Mouse (Mus musculus) kidney, adult 2 months (tissue): ENCODE data around the gene Rbm5. TPM values are rescaled to one million over a fixed set of nuclear protein-coding genes. Genes with fewer than 3 reads are reported as not detected.

Source experiments
- DNase-seq: peaks from one replicate; pipeline ENCODE4 v3.0.0; 2021
- H3K27ac ChIP-seq: fragments of 200-500 bp; 2 replicates; pipeline ENCODE4 v1.5.1; 2012; ENCODE audit warnings: low read depth, low read length, control low read depth, inconsistent platforms; ENCODE audit not compliant: insufficient read depth
- H3K27me3 ChIP-seq: fragments of 200-500 bp; replicated peaks from 2 replicates; pipeline ENCODE4 v1.6.1; 2012; ENCODE audit warnings: mild to moderate bottlenecking, moderate library complexity, low read length, inconsistent platforms; ENCODE audit not compliant: control insufficient read depth, insufficient read depth
- H3K36me3 ChIP-seq: fragments of 200-500 bp; 2 replicates; pipeline ENCODE4 v1.6.1; 2012; ENCODE audit warnings: mild to moderate bottlenecking, moderate library complexity, low read length, inconsistent platforms; ENCODE audit not compliant: control insufficient read depth, insufficient read depth
- H3K4me1 ChIP-seq: fragments of 200-500 bp; 2 replicates; pipeline ENCODE4 v1.6.1; 2011; ENCODE audit warnings: low read length; ENCODE audit not compliant: control insufficient read depth, insufficient read depth
- H3K4me3 ChIP-seq: fragments of 200-500 bp; 2 replicates; pipeline ENCODE4 v1.5.1; 2011; ENCODE audit warnings: mild to moderate bottlenecking, low read depth, low read length, control low read depth; ENCODE audit not compliant: insufficient read depth
- CTCF ChIP-seq: fragments of 200-500 bp; conservative IDR thresholded peaks from 2 replicates; pipeline ENCODE4 v1.5.1; 2011; ENCODE audit warnings: low read depth, mild to moderate bottlenecking, control low read depth, low read length, moderate library complexity, mixed read lengths; ENCODE audit not compliant: insufficient read depth, insufficient read length
- POLR2A ChIP-seq: fragments of 200-500 bp; IDR thresholded peaks from one replicate; pipeline ENCODE4 v1.6.1; 2011; ENCODE audit warnings: low read depth, low read length, control low read depth
- WGBS: fragments of 180-500 bp; shearing (Covaris S2); methylation state at CpG from one replicate; pipeline ENCODE4 v1.1.7; 2018; 5-methylcytosine and 5-hydroxymethylcytosine counted together
- polyA plus RNA-seq: library from polyadenylated mRNA; depleted of rRNA; stranded (reverse); fragments of >200 nt; gene quantifications from 2 replicates; pipeline ENCODE4 v1.2.3, GENCODE M21; 2012

Gene Rbm5
- polyA plus RNA-seq, 1 experiment: 43.8 TPM

DNA sequence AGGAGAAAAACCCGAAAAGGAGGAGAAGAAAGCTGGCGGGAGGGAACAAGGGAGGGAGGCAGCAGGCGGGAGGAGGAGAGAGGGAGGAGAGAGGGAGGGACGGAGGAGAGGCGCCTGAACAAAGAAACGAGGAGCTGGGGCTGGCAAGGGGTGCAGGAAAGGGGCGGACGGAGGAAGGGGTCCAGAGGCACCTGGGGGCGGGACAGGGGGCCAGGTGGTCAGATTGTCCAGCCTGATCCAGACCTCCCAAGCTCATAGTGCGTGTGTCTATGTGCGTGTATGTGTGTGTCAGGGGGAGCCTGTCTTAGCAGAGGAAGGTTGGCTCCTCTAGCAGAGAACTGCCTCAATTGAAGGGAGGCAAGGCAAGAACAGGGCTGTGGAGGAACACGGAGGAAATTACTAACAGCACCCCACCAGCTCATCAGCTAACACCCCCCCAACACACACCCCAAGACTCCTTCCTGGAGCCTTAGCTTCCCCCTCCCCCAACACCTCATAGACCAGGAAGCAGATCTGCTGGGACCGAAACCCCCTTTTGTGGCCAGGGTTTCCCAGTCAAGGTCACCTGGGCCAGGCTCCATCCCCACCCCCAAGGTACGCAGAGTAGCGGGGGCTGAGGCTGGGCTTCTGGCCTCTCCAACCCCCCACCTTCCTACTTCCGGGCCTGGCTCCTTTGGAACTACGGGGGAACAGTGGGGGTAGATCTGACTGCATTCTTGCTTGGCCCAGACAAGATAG, 62.9 kb downstream of the Rbm5 start:
- Histone ChIP-seq H3K4me3 (peak overlapping the region; percentile 78), H3K36me3 (no peaks in the 10 kb centered on the region), H3K27me3 (no peaks in the 10 kb centered on the region), H3K4me1 (no peaks in the 10 kb centered on the region), H3K27ac (no peak overlapping the region)
- 21% methylated on average over 17 of the region's 17 CpGs for WGBS
- no peak for TF ChIP-seq POLR2A
- TF ChIP-seq CTCF: no peak
- no peak for DNase-seq

DNA sequence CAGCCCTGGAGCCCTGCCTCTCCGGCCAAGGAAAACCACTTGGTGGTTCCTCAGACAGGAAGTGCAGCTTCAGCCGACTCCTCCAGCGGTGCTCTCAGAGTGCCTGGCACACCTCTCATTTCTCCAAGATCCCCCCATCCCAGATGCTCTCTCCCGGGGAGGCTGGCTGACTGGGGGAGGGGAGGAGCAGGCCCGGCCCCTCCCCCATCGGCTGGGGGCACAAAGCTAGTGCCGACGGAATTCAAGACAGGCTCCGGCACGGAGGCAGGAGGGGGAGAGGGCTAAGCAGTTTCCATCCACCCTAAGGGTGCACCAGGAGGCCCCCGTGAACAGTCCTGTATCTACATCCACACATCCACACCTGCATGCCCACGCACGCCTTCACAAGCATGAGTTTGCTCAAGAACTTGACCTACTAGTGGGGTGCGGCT, 64.0 kb downstream of the Rbm5 start:
- Histone ChIP-seq H3K4me3 (peak overlapping the region; percentile 4; the same call in 1 of the 2 replicates), H3K27me3 (no peaks in the 10 kb centered on the region), H3K4me1 (no peaks in the 10 kb centered on the region), H3K27ac (no peak overlapping the region), H3K36me3 (no peaks in the 10 kb centered on the region)
- TF ChIP-seq POLR2A: no peak
- TF ChIP-seq CTCF: no peak
- WGBS: 31% methylated on average over 14 of the region's 14 CpGs
- no peak for DNase-seq

DNA sequence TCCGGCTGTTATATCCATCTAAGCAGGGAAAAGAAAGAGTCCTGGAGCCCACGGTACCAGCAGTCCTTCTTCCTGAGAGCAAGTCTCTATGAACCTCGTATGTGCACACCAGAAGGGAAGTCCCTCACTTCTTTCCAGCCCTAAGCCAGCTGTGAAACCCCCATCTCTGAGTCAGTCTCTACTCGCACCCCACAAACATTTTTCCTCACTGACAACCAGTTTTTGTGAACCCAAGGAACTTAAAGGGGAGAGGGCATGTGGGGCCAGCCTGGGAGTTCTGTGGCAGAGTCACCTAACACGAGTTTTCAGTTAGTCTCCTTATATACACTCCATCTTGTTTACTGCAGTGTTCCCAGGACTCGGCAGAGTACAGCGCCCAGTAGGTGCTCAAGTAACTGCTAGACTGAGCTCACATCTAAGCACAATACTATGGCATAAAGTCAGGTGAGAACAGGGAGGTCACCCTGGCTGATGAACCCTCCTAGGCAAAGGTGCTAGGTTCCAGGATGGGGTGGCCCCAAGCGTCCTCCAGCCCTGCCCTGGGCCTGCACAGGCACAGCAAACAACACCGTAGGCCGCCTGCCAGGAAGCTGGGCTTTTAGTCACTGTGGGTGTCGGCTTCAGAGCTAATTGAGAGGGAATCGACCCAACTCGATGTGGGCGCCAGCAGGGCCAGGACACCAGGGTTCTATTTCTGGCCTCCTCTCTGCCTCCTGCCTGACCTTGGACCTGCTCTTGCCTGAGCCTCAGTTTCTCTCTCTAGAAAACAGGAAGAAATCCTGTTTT, 67.3 kb downstream of the Rbm5 start:
- Histone ChIP-seq H3K27ac (no peak overlapping the region), H3K27me3 (no peaks in the 10 kb centered on the region), H3K4me3 (no peak overlapping the region), H3K36me3 (no peaks in the 10 kb centered on the region), H3K4me1 (peaks cover 13% of the 10 kb centered on the region)
- WGBS: 70% methylated on average over 14 of the region's 14 CpGs
- no peak for DNase-seq
- TF ChIP-seq POLR2A: no peak
- TF ChIP-seq CTCF: no peak

DNA sequence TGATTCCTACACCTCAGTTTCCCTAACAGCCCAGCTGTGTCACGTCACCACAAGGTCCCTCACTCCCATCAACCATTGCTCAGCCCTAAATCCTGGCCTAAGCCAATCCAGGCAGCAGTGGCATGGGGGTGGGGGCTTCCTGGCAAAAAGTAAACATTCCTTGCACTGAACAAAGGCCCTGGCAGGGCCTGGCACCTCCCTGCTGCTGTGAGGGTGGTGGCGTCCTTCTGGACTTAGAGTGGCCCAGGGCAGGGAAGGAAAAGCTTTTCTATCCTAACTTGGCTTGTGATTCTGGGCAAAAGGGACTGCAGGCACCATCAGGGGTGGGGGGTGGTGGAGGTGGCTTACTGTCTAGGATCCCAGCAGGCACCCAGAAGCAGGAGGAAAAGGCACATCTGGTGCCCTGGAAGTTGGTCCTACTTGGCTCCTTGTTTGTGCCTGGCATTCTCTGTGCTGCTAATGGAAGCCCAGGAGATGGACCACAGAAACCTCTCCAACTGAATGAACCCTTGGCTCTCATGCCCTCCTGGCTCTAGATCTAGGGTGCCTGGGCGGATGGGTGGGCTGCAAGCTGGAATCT, 68.1 kb downstream of the Rbm5 start:
- DNase-seq: no peak
- TF ChIP-seq POLR2A: no peak
- no peak for TF ChIP-seq CTCF
- Histone ChIP-seq H3K36me3 (no peaks in the 10 kb centered on the region), H3K4me1 (peaks cover 19% of the 10 kb centered on the region), H3K27me3 (no peaks in the 10 kb centered on the region), H3K4me3 (no peak overlapping the region), H3K27ac (no peak overlapping the region)
- 77% methylated on average over 3 of the region's 3 CpGs for WGBS

DNA sequence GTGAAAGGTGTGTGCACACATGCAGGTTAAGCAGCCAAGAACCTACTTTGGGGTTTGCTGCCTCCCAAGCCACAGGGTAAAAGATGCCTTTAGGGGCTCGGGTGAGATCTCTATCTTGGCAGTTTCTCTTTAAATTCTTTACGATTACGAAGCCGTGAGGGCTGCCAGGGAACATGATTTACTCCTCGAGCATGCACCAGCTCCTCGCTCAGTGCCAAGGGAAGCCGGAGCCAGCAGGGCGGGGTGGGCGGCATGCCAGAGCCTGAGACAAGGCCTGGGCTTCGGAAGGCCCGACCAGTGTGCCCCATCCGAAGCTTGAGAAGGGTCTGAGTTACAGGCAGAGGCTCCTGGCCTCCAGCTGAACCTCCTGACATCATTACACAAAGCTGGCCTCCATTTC, 69.2 kb downstream of the Rbm5 start:
- H3K27ac ChIP-seq: no peak overlapping the region
- no peaks in the 10 kb centered on the region for H3K36me3 ChIP-seq
- peak; percentile 83 for DNase-seq
- H3K4me3 ChIP-seq: no peak overlapping the region
- H3K4me1 ChIP-seq: peaks cover 19% of the 10 kb centered on the region
- WGBS: 12% methylated on average over 12 of the region's 12 CpGs
- no peaks in the 10 kb centered on the region for H3K27me3 ChIP-seq
- TF ChIP-seq CTCF: no peak

DNA sequence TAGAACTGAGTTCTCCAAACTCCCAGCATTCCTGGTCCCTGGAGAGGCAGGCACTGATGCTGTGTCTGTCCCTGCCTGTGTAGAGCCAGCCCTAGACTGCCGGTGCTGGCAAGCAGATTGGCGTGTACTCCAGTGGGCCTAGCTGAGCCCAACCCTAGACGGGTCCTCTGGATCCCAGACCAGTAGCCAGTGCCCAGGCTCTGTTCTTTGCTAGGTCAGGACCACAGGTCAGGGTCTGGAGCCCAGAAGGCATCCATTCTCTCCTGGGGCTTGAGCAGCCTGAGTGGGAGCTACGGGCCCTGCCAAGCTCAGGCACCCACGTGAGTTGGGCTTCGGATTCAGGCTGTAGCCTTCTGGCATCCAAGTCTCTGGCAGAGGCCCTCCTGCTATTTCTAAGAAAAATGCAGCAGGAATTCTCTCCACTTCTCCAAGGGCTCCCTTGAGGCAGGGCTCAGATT, 70.7 kb downstream of the Rbm5 start:
- Histone ChIP-seq H3K4me3 (no peak overlapping the region), H3K4me1 (peaks cover 19% of the 10 kb centered on the region), H3K36me3 (no peaks in the 10 kb centered on the region), H3K27ac (no peak overlapping the region), H3K27me3 (no peaks in the 10 kb centered on the region)
- TF ChIP-seq CTCF: no peak
- 39% methylated on average over 6 of the region's 6 CpGs for WGBS
- DNase-seq: no peak

DNA sequence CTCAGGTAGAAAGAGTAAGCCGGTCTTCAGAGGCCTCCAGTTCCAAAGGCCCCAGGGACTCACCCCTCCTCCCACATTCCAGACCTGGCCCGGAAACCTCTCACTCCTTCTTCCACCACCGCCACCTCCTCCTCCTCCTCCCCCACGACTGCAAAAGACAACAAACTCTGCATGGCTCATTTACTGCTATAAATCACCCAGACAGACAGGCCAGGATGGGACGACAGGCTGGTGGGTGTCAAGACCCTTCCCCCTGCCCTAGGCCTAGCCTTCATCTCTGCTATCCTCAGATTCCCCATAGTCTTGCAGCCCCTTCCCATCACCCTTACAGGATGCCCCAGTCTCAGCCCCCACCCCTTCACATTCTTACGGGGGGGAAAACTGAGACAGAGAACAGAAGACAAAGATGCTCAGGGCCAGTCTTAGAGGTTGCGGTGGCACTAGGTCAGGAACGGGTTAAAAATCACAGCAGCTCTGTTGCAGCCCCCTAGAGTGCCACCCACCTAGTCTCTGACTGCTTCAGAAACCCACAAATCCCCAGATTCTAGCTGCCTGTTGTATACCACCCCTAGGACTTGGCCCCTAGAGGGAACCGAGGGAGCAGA, 71.3 kb downstream of the Rbm5 start:
- TF ChIP-seq POLR2A (no peak), CTCF (no peak)
- DNase-seq: peak; percentile 49
- H3K4me3 ChIP-seq: no peak overlapping the region
- H3K27ac ChIP-seq: no peak overlapping the region; the same call in 1 of the 2 replicates
- H3K27me3 ChIP-seq: no peaks in the 10 kb centered on the region
- no peaks in the 10 kb centered on the region for H3K36me3 ChIP-seq
- WGBS: 25% methylated on average over 9 of the region's 9 CpGs
- H3K4me1 ChIP-seq: peaks cover 19% of the 10 kb centered on the region
